Mouse (Mus musculus): ENCODE data around the gene Dnajb6.

- TF ChIP-seq POLR2A (IDR thresholded peaks at IDR 0.05; ENCODE audit: low read depth, low read length) (no peak), CTCF (IDR thresholded peaks at IDR 0.05; ENCODE audit: extremely low read depth, insufficient read length, insufficient replicate concordance, low read depth, low read length) (no peak)
These were observed 112.0 kb downstream of the Dnajb6 start for GRCm38 (mm10) chr5:29847494-29847893.
